Mouse (Mus musculus): ENCODE measurements around the gene Supt4a. TPM values are rescaled to one million over a fixed set of nuclear protein-coding genes. Genes with fewer than 3 reads are reported as not detected.

The Supt4a gene
- polyA plus RNA-seq, 1 experiment from 2014 or later, result 158 TPM

DNA sequence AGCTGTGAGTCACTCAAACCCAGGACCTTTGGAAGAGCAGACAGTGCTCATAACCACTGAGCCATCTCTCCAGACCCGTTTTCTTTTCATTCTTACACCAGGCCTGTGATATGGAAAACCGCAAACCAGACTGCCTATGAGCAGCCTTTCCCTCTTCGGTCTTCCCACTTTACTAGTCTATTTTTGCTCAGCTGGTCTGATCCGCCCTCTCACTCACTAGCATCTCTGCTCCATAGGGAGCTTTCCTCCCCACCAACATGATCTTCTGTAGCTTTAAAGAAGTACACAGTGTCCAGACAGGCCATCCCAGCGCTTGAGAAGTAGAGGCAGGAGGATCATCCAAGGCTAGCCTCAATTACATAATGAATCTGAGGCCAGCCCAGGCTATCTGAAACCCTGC lies 28.4 kb upstream of the Supt4a start:
- H3K4me3 ChIP-seq, result no peak overlapping the region
- no peak overlapping the region for H3K4me2 ChIP-seq (replicated peaks)
- H3K27me3 ChIP-seq, result no peaks in the 10 kb centered on the region
- 80% methylated on average over 5 of the region's 5 CpGs for WGBS
- no peak overlapping the region for H3K9ac ChIP-seq
- no peak for ATAC-seq (ENCODE audit: insufficient number of reproducible peaks, insufficient read depth, low FRiP score, low TSS enrichment)
- H3K9me3 ChIP-seq, result no peaks in the 10 kb centered on the region
- H3K27ac ChIP-seq, result peak overlapping the region; percentile 69; the same call in 1 of the 2 replicates
- H3K36me3 ChIP-seq, result no peaks in the 10 kb centered on the region
- peaks cover 5% of the 10 kb centered on the region; the same call in 1 of the 2 replicates for H3K4me1 ChIP-seq

DNA sequence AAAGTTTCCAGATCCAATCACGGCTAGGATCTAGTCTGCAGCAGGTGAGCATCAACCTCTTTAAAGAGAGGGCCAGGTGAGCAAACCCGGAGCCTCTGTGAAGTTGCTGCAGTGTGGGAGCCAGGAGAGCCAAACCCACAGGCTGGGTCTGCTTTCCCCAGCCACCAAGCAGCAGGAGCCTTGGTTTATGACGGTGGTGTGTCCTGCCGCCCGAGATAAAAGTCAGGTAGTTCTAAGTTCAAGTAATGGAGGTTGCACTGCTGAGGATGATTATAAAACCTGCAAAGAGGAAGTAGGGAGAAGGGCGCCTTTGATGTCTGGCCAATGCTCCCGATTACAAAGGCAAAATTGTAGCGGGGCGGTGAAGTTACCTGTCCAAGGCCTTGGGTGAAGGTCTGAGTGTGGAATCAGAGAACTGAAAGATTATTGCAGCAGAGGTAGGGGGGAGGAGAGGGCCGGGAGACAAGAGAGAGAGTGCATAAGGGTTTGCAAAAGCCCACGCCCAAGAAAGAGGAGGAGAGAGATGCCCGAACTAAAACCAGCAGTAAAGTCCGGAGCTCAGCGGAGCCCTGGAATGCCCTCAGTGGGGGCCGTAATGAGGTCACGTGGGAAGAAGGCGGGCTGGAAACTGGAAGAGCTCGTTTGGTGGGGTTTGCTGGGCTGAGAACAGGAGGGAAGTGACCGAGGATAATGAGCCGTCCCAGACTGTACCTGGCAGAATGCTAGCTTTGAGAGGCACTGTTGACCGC lies 27.7 kb upstream of the Supt4a start:
- Histone ChIP-seq H3K9ac (no peak overlapping the region), H3K4me3 (peak overlapping the region; percentile 16), H3K4me1 (peaks cover 5% of the 10 kb centered on the region; the same call in 1 of the 2 replicates), H3K9me3 (no peaks in the 10 kb centered on the region), H3K36me3 (no peaks in the 10 kb centered on the region), H3K27ac (peak overlapping the region; percentile 69), H3K4me2 (replicated peaks) (peak overlapping the region; percentile 49), H3K27me3 (no peaks in the 10 kb centered on the region)
- 7% methylated on average over 21 of the region's 21 CpGs for WGBS
- peak; percentile 52; the same call in 1 of the 2 replicates for ATAC-seq (ENCODE audit: insufficient number of reproducible peaks, insufficient read depth, low FRiP score, low TSS enrichment)

DNA sequence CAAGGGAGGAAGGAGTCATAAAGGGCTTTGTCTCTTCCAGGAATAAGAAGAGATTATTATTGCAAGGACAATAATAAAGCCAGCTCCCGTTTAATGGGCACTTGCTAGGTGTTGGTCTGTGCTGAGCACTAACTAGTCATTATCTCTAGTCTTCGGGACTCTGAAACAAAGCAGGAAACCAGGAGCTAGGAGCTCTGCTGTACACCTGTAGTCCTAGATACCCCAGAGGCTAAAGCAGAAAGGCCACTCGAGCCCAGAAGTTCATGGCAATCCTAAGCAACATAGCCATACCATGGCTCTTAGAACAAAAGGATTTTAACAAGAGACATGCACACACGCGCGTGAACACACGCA lies 27.1 kb upstream of the Supt4a start:
- peak overlapping the region; percentile 43; the same call in 1 of the 2 replicates for H3K27ac ChIP-seq
- H3K36me3 ChIP-seq, result no peaks in the 10 kb centered on the region
- peak overlapping the region; percentile 49 for H3K4me2 ChIP-seq (replicated peaks)
- peaks cover 5% of the 10 kb centered on the region; the same call in 1 of the 2 replicates for H3K4me1 ChIP-seq
- H3K9ac ChIP-seq, result no peak overlapping the region
- H3K4me3 ChIP-seq, result peak overlapping the region; percentile 16
- H3K27me3 ChIP-seq, result no peaks in the 10 kb centered on the region
- no peak for ATAC-seq (ENCODE audit: insufficient number of reproducible peaks, insufficient read depth, low FRiP score, low TSS enrichment)
- H3K9me3 ChIP-seq, result no peaks in the 10 kb centered on the region
- 52% methylated on average over 7 of the region's 7 CpGs for WGBS

DNA sequence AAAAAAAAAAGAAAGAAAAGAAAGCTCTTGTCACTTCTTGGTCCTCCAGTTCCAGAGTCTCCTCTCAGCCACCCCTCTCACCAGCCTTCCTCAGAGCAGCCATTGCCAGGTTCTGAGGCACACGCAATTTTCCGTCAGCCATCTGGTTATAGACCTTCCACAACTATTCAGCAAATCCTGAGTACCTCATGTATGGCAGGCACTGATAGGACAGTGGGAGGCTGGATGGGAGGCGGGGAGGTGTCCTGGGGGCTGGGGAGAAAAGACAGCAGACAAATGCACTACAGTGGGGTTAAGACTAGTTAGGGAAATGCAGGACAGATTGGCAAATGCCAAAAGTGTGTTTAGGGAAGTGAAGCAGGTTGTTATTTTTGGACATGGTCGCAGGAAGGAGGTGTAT lies 25.2 kb upstream of the Supt4a start:
- no peak overlapping the region for H3K9ac ChIP-seq
- no peak for ATAC-seq (ENCODE audit: insufficient number of reproducible peaks, insufficient read depth, low FRiP score, low TSS enrichment)

DNA sequence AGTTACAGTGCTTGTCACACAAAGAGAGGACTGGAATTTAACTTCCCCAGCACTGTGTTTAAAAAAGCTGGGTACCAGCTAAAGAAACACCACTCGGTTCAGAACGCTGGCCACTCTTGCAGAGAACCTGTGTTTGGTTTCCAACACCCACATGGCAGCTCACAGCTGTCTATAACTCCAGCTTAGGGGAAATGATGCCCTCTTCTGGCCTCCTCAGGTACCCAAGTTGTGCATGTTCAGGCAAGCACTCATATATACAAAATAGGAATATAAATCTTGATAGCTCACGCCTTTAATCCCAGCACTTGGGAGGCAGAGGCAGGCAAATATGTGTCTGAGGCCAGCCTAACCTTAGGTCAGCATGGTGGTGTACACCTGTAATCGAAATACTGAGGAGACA lies 21.4 kb upstream of the Supt4a start:
- Histone ChIP-seq H3K4me1 (no peaks in the 10 kb centered on the region), H3K4me2 (replicated peaks) (no peak overlapping the region), H3K27ac (no peak overlapping the region), H3K9me3 (no peaks in the 10 kb centered on the region), H3K36me3 (no peaks in the 10 kb centered on the region), H3K27me3 (no peaks in the 10 kb centered on the region), H3K9ac (no peak overlapping the region), H3K4me3 (no peak overlapping the region)
- 87% methylated on average over 4 of the region's 4 CpGs for WGBS
- no peak for ATAC-seq (ENCODE audit: insufficient number of reproducible peaks, insufficient read depth, low FRiP score, low TSS enrichment)

More for the DNA sequence above, 25.2 kb upstream of the Supt4a start:
- H3K4me1 ChIP-seq, result peaks cover 5% of the 10 kb centered on the region; the same call in 1 of the 2 replicates
- no peaks in the 10 kb centered on the region for H3K27me3 ChIP-seq
- no peak overlapping the region for H3K27ac ChIP-seq
- no peak overlapping the region for H3K4me3 ChIP-seq
- 79% methylated on average over 4 of the region's 4 CpGs for WGBS
- H3K36me3 ChIP-seq, result no peaks in the 10 kb centered on the region
- no peaks in the 10 kb centered on the region for H3K9me3 ChIP-seq
- no peak overlapping the region for H3K4me2 ChIP-seq (replicated peaks)

DNA sequence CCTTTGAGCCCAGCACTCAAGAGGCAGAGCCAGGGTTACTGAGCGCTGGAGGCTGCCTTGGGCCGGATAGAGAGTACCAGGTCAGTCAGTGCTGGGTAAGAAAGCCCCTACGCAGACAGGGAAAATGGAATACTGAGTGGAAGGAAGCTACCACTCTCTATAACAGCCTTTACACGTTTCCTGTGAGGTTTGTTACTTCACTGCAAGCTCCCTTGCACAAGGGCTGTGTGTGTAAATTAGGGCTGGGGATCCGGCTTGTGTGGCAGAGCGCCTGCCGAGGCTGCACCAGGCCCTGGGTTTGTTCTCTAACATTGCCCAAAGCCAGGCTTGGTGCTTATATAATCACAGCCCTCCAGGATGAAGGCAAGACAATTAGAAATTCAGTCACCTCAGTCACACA lies 17.8 kb upstream of the Supt4a start:
- WGBS, result 69% methylated on average over 7 of the region's 7 CpGs
- Histone ChIP-seq H3K27ac (no peak overlapping the region), H3K9ac (no peak overlapping the region)

DNA sequence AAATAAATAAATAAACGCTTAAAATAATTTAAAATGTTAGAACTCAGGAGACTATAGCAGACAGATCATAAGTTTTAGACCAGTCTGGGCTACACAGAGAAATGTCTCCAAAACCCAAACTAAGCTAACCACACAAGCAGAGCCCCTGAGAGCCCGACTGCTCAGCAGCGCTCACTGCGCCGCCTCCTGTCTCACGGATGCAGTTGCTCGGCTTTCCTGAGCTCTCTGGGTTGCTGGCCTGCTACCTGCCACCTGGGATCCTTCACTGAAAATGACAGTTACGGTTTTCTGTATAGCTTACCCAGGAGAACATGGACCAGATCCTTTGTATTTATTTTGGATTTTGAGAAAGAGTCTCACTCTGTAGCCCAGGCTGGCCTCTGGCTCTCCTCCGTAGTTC lies 17.0 kb upstream of the Supt4a start:
- no peak overlapping the region for H3K4me3 ChIP-seq
- H3K36me3 ChIP-seq, result no peaks in the 10 kb centered on the region
- no peak overlapping the region for H3K4me2 ChIP-seq (replicated peaks)
- H3K27me3 ChIP-seq, result no peaks in the 10 kb centered on the region
- peaks cover under 1% of the 10 kb centered on the region for H3K4me1 ChIP-seq
- H3K27ac ChIP-seq, result no peak overlapping the region
- H3K9ac ChIP-seq, result no peak overlapping the region
- 44% methylated on average over 9 of the region's 9 CpGs for WGBS
- no peaks in the 10 kb centered on the region for H3K9me3 ChIP-seq
- no peak for ATAC-seq (ENCODE audit: insufficient number of reproducible peaks, insufficient read depth, low FRiP score, low TSS enrichment)

More for the DNA sequence above, 17.8 kb upstream of the Supt4a start:
- Histone ChIP-seq H3K27me3 (no peaks in the 10 kb centered on the region), H3K4me2 (replicated peaks) (no peak overlapping the region), H3K4me1 (no peaks in the 10 kb centered on the region), H3K36me3 (no peaks in the 10 kb centered on the region), H3K9me3 (no peaks in the 10 kb centered on the region), H3K4me3 (no peak overlapping the region)
- no peak for ATAC-seq (ENCODE audit: insufficient number of reproducible peaks, insufficient read depth, low FRiP score, low TSS enrichment)

DNA sequence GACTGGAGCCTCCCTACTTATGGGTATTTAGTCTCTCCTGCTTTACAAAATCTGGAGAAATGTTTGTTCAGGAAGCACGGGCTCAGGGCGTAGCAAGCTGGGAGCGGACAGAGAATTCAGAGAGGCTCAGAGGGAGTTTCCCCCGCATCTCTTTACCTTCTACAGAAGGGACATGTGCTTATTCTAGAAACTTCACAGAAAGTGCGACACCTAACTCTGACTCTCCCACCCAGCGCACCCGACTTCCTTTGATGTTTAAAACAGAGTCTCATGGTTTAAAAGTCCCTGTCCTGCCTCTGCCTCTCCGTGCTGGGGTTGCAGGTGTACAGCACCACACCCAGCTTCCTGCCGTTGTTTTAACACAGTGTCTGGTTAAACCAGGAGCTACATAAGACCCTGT lies 16.5 kb upstream of the Supt4a start:
- Histone ChIP-seq H3K27me3 (no peaks in the 10 kb centered on the region), H3K4me2 (replicated peaks) (no peak overlapping the region), H3K27ac (no peak overlapping the region), H3K4me3 (no peak overlapping the region), H3K36me3 (no peaks in the 10 kb centered on the region), H3K9me3 (no peaks in the 10 kb centered on the region), H3K9ac (no peak overlapping the region), H3K4me1 (peaks cover 6% of the 10 kb centered on the region)
- no peak for ATAC-seq (ENCODE audit: insufficient number of reproducible peaks, insufficient read depth, low FRiP score, low TSS enrichment)
- WGBS, result 71% methylated on average over 9 of the region's 9 CpGs

DNA sequence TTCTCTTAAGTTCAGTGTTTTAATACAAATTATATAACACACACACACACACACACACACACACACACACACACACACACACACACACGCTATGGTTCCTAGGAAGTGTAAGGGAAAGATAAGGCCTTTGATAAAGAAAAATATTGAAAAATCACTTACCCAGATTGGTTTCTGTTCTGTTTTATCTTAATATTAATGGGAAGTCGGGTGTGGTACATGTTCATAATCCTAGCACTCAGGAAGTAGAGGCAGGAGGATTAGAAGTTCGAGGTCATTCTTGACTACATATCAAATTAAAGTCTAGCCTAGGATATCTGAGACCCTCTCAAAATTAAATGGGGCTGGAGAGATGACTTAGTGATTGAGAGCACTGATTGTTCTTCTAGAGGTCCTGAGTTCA lies 15.2 kb upstream of the Supt4a start:
- no peak for ATAC-seq (ENCODE audit: insufficient number of reproducible peaks, insufficient read depth, low FRiP score, low TSS enrichment)
- WGBS, result 76% methylated on average over 3 of the region's 3 CpGs
- H3K36me3 ChIP-seq, result no peaks in the 10 kb centered on the region

DNA sequence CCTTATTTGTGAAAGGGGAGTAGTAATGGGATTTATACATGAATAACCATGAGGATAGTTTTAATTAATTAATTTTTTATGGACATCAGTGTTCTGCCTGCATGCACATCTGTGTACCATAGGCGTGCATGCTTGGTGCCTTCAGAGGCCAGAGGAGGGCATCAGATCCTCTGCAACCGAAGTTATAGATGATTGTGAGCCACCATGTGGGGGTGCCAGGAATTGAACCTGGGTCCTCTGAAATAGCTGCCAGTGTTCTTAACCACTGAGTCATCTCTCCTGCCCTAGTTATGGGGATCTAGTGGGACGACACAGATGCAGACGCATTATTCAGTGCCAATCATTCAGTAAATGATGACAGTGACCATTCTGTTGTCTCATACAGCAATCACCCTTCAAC lies 14.5 kb upstream of the Supt4a start:
- Histone ChIP-seq H3K4me1 (peaks cover 15% of the 10 kb centered on the region), H3K4me3 (no peak overlapping the region), H3K9me3 (no peaks in the 10 kb centered on the region), H3K27ac (no peak overlapping the region), H3K36me3 (no peaks in the 10 kb centered on the region), H3K27me3 (no peaks in the 10 kb centered on the region; the same call in 1 of the 2 replicates), H3K4me2 (replicated peaks) (no peak overlapping the region), H3K9ac (no peak overlapping the region)
- 87% methylated on average over 4 of the region's 4 CpGs for WGBS
- no peak for ATAC-seq (ENCODE audit: insufficient number of reproducible peaks, insufficient read depth, low FRiP score, low TSS enrichment)

More for the DNA sequence above, 15.2 kb upstream of the Supt4a start:
- H3K4me3 ChIP-seq, result no peak overlapping the region
- peaks cover 15% of the 10 kb centered on the region for H3K4me1 ChIP-seq
- no peaks in the 10 kb centered on the region; the same call in 1 of the 2 replicates for H3K27me3 ChIP-seq
- no peak overlapping the region for H3K9ac ChIP-seq
- no peak overlapping the region for H3K27ac ChIP-seq
- no peak overlapping the region for H3K4me2 ChIP-seq (replicated peaks)
- no peaks in the 10 kb centered on the region for H3K9me3 ChIP-seq

DNA sequence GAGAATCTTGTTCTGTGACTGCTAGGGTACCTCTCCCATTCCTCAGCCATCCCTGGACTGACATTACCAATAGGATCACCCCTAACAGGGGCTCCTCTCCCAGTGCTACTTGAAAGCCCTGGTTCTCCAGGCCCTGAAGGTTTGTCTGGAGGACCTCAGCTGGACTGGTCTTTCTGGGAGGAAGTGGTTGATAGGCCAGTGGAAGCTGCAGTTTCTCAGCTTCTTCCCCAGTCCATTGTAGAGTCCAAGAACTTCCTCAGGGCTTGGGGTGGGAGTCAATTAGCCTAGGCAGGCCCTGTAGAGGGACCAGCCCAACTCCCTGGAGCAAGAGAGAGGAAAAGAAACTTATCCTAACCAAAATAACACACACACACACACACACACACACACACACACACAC lies 11.8 kb upstream of the Supt4a start:
- Histone ChIP-seq H3K4me2 (replicated peaks) (0 out of 2 replicates have a peak overlapping the region, but pooled peaks have one; percentile 2), H3K9ac (no peak overlapping the region), H3K36me3 (no peaks in the 10 kb centered on the region), H3K9me3 (no peaks in the 10 kb centered on the region), H3K27me3 (no peaks in the 10 kb centered on the region; the same call in 1 of the 2 replicates), H3K4me3 (no peak overlapping the region), H3K27ac (peak overlapping the region; percentile 80), H3K4me1 (peaks cover 15% of the 10 kb centered on the region)
- no peak for ATAC-seq (ENCODE audit: insufficient number of reproducible peaks, insufficient read depth, low FRiP score, low TSS enrichment)

DNA sequence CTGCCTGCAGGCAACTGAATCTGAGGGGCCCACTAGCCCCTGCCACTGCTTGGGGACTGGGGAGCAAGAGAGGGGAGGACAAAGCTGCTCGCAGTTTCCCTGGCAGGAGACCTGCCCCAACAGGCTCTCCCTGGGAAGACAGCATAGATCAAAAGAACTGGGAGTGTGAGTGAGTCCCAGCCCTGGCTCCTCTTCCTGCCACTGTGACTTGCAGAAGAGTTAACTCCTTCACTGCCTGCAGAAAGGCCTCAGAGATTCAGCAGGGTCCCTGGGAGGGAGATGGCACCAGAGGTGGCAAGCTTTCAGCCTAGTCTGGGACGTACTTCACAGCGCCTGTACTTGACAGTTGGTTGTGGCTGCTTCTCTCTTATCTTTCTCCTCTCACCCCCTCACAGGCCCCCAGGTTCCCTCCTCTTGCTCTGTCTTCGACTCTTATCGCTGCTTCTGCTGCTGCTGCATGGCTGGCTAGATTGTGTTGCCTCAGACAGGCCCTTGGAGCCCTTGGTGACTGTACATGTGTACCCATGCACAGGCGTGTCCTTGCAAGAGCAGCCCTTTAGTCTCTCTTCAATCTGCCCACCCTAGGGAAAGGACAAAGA lies 11.3 kb upstream of the Supt4a start:
- 22% methylated on average over 6 of the region's 6 CpGs for WGBS
- peak overlapping the region; percentile 80 for H3K27ac ChIP-seq
- H3K9ac ChIP-seq, result peak overlapping the region; percentile 21
- H3K27me3 ChIP-seq, result no peaks in the 10 kb centered on the region; the same call in 1 of the 2 replicates
- H3K36me3 ChIP-seq, result no peaks in the 10 kb centered on the region
- no peaks in the 10 kb centered on the region for H3K9me3 ChIP-seq
- no peak overlapping the region for H3K4me3 ChIP-seq
- H3K4me1 ChIP-seq, result peaks cover 15% of the 10 kb centered on the region
- H3K4me2 ChIP-seq (replicated peaks), result peak overlapping the region; percentile 2; the same call in 1 of the 2 replicates
- ATAC-seq (ENCODE audit: insufficient number of reproducible peaks, insufficient read depth, low FRiP score, low TSS enrichment), result peak; percentile 79; the same call in 1 of the 2 replicates

Measured in embryonic facial prominence, embryonic 12.5 days (tissue).